Mouse (Mus musculus): Measurements from ENCODE around the gene Eif3f. TPM values are rescaled to one million over a fixed set of nuclear protein-coding genes. Genes with fewer than 3 reads are reported as not detected.

Eif3f gene
- 107 and 110 TPM in 2 replicates for polyA plus RNA-seq (2014; fragmentation: Nextera tagmentation; extraction: Ambion mirVana)

DNA sequence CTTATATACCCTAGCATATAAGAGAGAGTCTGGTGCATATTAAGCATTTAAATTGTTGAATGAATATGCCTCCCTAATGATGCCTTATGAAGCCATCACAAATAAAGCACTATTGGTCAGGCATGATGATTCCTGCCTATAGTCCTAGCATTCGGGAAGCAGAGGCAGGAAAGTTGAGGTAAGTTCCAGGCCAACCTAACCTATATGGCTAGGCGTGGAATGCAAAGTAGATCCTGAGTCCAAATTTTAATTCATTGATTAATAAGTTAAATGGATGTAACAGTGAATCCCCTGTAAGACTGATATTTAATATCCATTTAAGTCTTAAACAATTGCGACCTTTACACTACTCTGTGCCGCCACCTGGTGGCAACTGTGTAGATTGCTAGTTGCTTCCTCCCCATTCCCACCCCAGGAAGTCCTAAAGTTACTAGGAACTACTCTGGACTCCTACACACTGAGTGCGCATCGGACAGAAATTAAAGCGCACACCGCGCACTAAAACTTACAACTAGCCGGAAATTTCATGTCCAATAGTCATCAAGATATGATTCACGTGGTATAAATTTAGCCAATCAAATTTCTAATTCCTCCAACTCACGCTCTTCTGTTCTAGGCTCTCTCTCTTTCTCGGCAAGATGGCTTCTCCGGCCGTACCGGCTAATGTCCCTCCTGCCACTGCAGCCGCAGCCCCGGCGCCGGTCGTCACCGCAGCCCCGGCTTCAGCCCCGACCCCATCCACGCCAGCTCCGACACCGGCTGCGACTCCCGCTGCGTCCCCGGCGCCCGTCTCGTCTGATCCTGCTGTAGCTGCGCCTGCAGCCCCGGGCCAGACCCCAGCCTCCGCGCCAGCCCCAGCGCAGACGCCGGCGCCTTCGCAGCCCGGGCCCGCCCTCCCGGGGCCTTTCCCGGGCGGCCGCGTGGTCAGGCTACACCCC lies at the start of gene Eif3f:
TSS of gene Eif3f (plus strand) at position 624 of the 938 bp plus-strand sequence.
- ATAC-seq (ENCODE audit: low read depth) = peak; percentile 99
- peak within 1 kb of the TSS; percentile 91 for H3K4me2 ChIP-seq (ENCODE audit: low read depth, low read length)
- H3K27ac ChIP-seq (replicated peaks; ENCODE audit: low read depth, low read length) = peak within 1 kb of the TSS; percentile 75; the same call in 1 of the 2 replicates
- H3K4me3 ChIP-seq (ENCODE audit: low read depth, low read length) = peak within 1 kb of the TSS; percentile 82
- peak; percentile 98 for DNase-seq (ENCODE audit: low spot score)
- no peaks in the 10 kb centered on the region for H3K9me3 ChIP-seq (ENCODE audit: control insufficient read depth, low read length)
- WGBS = 2% methylated on average over 40 of the region's 50 CpGs
- H3K36me3 ChIP-seq (ENCODE audit: control insufficient read depth, insufficient read depth, low read length) = peaks cover 18% of the 10 kb centered on the region
- peaks cover 11% of the 10 kb centered on the region for H3K4me1 ChIP-seq (ENCODE audit: control insufficient read depth, insufficient read depth, low read length)
- H3K27me3 ChIP-seq (replicated peaks; ENCODE audit: control insufficient read depth, insufficient read depth, low read length) = no peaks in the 10 kb centered on the region
- peak within 1 kb of the TSS; percentile 91 for H3K9ac ChIP-seq (ENCODE audit: low read depth, low read length)

DNA sequence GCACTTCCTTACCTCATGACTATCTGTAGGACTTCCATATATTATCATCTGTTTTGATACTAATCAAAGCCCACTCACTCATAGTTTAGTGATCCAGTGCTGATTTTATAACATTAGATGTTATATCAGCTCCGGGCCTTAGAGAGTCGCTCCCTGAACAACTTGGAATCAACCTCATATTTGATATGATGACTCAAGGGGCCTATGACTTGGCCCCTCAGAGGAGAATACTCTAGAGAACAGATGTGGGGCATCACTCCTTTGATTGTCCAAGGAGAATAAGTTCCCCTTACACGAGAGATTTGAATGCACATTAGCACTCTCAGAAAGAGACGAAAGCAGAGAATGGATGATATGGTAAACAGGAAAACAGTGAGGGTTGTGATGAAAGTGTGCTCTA lies 49.3 kb upstream of the Eif3f start, which contains the start of gene Olfr518:
TSS of gene Olfr518 (minus strand) at position 101 of the 400 bp plus-strand sequence.
- Histone ChIP-seq H3K9me3 (ENCODE audit: control insufficient read depth, low read length) (no peaks in the 10 kb centered on the region), H3K27me3 (replicated peaks; ENCODE audit: control insufficient read depth, insufficient read depth, low read length) (no peaks in the 10 kb centered on the region), H3K4me2 (ENCODE audit: low read depth, low read length) (no peak within 1 kb of the TSS), H3K4me3 (ENCODE audit: low read depth, low read length) (no peak within 1 kb of the TSS), H3K9ac (ENCODE audit: low read depth, low read length) (no peak within 1 kb of the TSS), H3K4me1 (ENCODE audit: control insufficient read depth, insufficient read depth, low read length) (no peaks in the 10 kb centered on the region), H3K36me3 (ENCODE audit: control insufficient read depth, insufficient read depth, low read length) (no peaks in the 10 kb centered on the region), H3K27ac (replicated peaks; ENCODE audit: low read depth, low read length) (no peak within 1 kb of the TSS)
- WGBS = 81% methylated on average over 4 of the region's 4 CpGs
- no peak for ATAC-seq (ENCODE audit: low read depth)
- no peak for DNase-seq (ENCODE audit: low spot score)

DNA sequence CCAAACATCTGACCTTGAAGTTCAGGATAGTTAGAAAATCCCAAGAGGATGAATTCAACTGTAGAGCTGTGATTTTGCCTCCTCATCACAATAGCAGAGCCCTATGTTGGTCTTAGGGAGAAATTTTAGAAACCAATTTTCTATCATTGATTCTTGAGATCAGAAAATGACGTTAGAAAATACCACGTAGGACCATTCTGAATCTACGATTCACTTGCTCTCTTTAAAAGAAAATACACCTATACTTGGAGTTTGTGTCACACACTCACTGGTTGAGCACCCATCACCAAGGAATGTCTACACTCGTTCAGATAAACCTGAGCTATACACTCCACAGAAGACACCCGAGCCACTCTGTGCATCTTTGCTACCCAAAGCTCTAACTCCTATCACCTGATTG lies 39.9 kb upstream of the Eif3f start, which contains the start of gene Olfr519:
TSS of gene Olfr519 (minus strand) at position 101 of the 400 bp plus-strand sequence.
- H3K4me2 ChIP-seq (ENCODE audit: low read depth, low read length) = no peak within 1 kb of the TSS
- DNase-seq (ENCODE audit: low spot score) (no peak), ATAC-seq (ENCODE audit: low read depth) (no peak)
- 85% methylated on average over 5 of the region's 5 CpGs for WGBS
- H3K4me1 ChIP-seq (ENCODE audit: control insufficient read depth, insufficient read depth, low read length) = no peaks in the 10 kb centered on the region
- H3K9ac ChIP-seq (ENCODE audit: low read depth, low read length) = no peak within 1 kb of the TSS
- H3K36me3 ChIP-seq (ENCODE audit: control insufficient read depth, insufficient read depth, low read length) = no peaks in the 10 kb centered on the region
- no peak within 1 kb of the TSS for H3K4me3 ChIP-seq (ENCODE audit: low read depth, low read length)
- H3K27ac ChIP-seq (replicated peaks; ENCODE audit: low read depth, low read length) = no peak within 1 kb of the TSS
- H3K27me3 ChIP-seq (replicated peaks; ENCODE audit: control insufficient read depth, insufficient read depth, low read length) = no peaks in the 10 kb centered on the region
- no peaks in the 10 kb centered on the region for H3K9me3 ChIP-seq (ENCODE audit: control insufficient read depth, low read length)

DNA sequence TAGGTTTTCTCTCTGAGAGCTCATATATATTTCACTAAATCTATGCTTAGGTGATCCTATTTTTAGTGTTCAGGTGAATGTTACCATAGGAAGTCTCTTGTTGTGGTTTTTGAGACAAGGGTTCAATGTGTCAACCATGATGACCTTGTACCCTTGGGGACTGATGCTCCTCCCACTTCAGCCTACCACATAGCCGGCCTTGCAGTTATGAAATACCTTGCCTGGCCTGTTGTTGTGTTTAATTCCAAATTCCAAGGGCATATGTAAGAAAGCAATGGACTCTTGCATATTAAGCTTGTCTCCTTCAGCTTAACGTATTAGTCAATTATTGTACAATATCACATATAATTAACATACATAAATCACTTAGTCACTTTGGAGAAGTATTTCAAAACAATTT lies 30.2 kb upstream of the Eif3f start:
- H3K9me3 ChIP-seq (ENCODE audit: control insufficient read depth, low read length) = no peaks in the 10 kb centered on the region
- WGBS = 76% methylated on average over 2 of the region's 2 CpGs
- DNase-seq (ENCODE audit: low spot score) (no peak), ATAC-seq (ENCODE audit: low read depth) (no peak)
- no peak overlapping the region for H3K9ac ChIP-seq (ENCODE audit: low read depth, low read length)
- no peak overlapping the region for H3K27ac ChIP-seq (replicated peaks; ENCODE audit: low read depth, low read length)
- H3K4me1 ChIP-seq (ENCODE audit: control insufficient read depth, insufficient read depth, low read length) = no peaks in the 10 kb centered on the region
- H3K36me3 ChIP-seq (ENCODE audit: control insufficient read depth, insufficient read depth, low read length) = no peaks in the 10 kb centered on the region
- H3K4me2 ChIP-seq (ENCODE audit: low read depth, low read length) = no peak overlapping the region
- no peak overlapping the region for H3K4me3 ChIP-seq (ENCODE audit: low read depth, low read length)
- no peaks in the 10 kb centered on the region for H3K27me3 ChIP-seq (replicated peaks; ENCODE audit: control insufficient read depth, insufficient read depth, low read length)

DNA sequence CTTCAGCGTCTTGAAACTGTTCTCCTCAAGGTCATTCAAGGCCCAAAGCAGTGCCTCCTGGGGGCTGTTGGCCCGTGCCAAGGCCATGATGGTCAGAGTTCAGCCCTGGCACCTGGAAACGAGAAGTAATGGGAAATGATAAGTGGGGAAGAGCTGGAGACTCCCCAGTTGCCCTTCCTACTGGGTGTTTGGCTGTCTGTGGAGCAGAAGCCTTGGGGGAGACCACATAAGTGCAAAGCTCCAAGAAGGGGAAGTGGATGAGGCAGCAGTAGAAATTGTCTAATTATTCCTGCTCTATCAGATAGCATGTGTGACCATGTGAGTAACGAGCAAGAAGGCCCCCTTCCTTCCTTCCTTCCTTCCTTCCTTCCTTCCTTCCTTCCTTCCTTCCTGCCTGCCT lies 7.2 kb upstream of the Eif3f start:
- ATAC-seq (ENCODE audit: low read depth) (no peak), DNase-seq (ENCODE audit: low spot score) (no peak)
- H3K27me3 ChIP-seq (replicated peaks; ENCODE audit: control insufficient read depth, insufficient read depth, low read length) = no peaks in the 10 kb centered on the region
- no peak overlapping the region for H3K27ac ChIP-seq (replicated peaks; ENCODE audit: low read depth, low read length)
- H3K9me3 ChIP-seq (ENCODE audit: control insufficient read depth, low read length) = no peaks in the 10 kb centered on the region
- H3K36me3 ChIP-seq (ENCODE audit: control insufficient read depth, insufficient read depth, low read length) = no peaks in the 10 kb centered on the region
- no peaks in the 10 kb centered on the region for H3K4me1 ChIP-seq (ENCODE audit: control insufficient read depth, insufficient read depth, low read length)
- no peak overlapping the region for H3K4me3 ChIP-seq (ENCODE audit: low read depth, low read length)
- whole genome bisulfite sequencing = 66% methylated on average over 4 of the region's 4 CpGs
- H3K4me2 ChIP-seq (ENCODE audit: low read depth, low read length) = no peak overlapping the region
- H3K9ac ChIP-seq (ENCODE audit: low read depth, low read length) = no peak overlapping the region

DNA sequence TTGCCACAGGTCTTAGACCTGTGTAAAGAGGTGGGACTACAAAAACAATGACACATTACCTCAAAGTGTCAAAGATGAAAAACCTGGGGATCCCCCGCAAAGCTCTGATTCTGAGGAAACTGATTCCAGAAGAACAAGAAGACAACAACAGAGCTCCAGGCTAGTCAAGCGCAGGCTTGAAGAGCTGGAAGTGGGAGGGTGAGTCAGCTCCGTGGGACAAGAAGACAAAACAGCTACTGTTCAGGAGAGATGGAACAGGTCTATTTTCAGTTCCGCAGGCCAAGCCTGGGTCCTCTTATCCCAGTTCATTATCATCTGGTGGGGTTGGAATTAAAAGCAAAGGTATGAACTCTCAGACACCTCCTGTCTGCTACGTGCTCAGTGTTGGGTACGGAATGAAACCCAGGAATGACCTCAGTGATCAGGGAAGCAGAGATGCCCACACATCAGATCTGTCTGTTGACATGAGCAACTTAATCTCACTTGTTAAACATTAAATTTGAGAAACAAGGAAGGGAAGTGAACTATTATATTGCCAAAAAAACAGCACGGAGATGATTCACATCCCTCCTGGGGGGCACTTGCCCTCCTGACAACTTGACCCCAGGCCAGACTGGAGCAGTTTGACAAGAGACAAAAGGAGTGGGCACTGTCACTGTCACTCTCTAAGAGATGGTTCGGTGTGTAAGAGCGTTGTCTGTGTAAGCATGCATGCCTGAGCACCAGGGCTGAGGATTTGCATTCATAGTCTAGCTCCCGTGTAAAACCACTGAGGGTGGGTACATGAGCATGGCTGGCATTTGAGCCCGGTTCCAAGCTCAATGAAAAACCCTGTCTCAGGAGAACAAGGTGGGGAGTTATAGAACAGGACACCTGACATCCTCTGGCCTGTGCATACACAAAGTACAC lies 5.7 kb upstream of the Eif3f start:
- Histone ChIP-seq H3K9me3 (ENCODE audit: control insufficient read depth, low read length) (no peaks in the 10 kb centered on the region), H3K4me1 (ENCODE audit: control insufficient read depth, insufficient read depth, low read length) (no peaks in the 10 kb centered on the region), H3K4me2 (ENCODE audit: low read depth, low read length) (no peak overlapping the region), H3K27ac (replicated peaks; ENCODE audit: low read depth, low read length) (no peak overlapping the region), H3K36me3 (ENCODE audit: control insufficient read depth, insufficient read depth, low read length) (no peaks in the 10 kb centered on the region), H3K4me3 (ENCODE audit: low read depth, low read length) (no peak overlapping the region), H3K27me3 (replicated peaks; ENCODE audit: control insufficient read depth, insufficient read depth, low read length) (no peaks in the 10 kb centered on the region), H3K9ac (ENCODE audit: low read depth, low read length) (no peak overlapping the region)
- DNase-seq (ENCODE audit: low spot score) (no peak), ATAC-seq (ENCODE audit: low read depth) (no peak)
- WGBS = 73% methylated on average over 11 of the region's 11 CpGs

DNA sequence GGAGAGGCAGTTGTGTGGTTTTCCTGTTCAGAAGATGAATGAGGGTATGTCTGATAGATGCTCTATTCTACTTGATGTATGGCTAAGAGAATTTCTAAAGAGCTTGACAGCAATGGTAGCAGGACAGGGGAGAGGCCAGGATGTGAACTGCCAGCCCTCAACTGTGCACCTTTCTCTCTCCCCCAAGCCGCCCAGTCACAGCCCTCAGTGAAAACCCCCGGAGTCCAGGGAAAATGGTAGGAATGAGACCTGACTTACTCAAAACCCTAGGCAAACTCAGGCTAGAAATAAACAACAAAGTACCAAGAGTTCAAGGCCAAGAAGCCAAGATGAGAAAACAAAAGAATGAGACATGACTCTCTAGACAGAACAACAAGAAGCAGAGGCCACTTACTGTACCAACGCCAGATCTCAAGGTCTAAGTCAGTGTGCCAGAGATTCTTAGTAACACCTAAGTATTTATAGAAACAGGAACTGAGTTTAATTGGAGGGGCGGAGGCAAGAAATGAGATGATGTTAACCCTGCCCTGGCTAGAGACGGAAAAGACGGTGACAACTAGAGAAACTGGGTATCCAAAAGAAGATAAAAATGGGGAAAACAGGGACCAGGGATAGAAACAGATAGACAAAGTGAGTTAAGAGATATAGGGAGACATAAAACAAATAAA lies 4.4 kb upstream of the Eif3f start, which contains the start of gene Nlrp10:
TSS of gene Nlrp10 (minus strand) at position 453 of the 668 bp plus-strand sequence.
- no peak for DNase-seq (ENCODE audit: low spot score)

DNA sequence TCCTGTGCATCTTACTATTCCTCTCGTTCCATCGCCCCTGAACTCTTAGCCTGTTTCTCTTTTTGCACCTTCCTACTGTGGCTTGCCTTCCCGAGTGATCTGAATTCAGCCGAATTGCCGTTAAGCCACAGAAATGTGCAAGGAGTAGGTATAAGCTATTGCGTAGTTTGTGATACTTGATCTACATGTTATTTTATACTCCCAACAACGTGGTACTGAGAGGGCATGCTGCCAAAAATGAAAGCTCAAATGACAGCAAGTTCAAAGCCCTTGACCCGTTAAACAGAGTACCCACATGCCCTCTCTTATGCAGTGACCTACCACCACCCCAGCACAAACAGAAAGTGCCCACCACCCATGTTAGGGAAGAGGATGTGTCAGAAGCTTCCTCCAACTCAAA lies 619 bp downstream of the Eif3f start:
- no peaks in the 10 kb centered on the region for H3K27me3 ChIP-seq (replicated peaks; ENCODE audit: control insufficient read depth, insufficient read depth, low read length)
- H3K4me3 ChIP-seq (ENCODE audit: low read depth, low read length) = peak overlapping the region; percentile 82
- H3K9me3 ChIP-seq (ENCODE audit: control insufficient read depth, low read length) = no peaks in the 10 kb centered on the region
- peaks cover 11% of the 10 kb centered on the region for H3K4me1 ChIP-seq (ENCODE audit: control insufficient read depth, insufficient read depth, low read length)
- WGBS = 1% methylated on average over 8 of the region's 8 CpGs
- ATAC-seq (ENCODE audit: low read depth) (no peak), DNase-seq (ENCODE audit: low spot score) (no peak)
- H3K4me2 ChIP-seq (ENCODE audit: low read depth, low read length) = peak overlapping the region; percentile 91
- H3K9ac ChIP-seq (ENCODE audit: low read depth, low read length) = peak overlapping the region; percentile 91
- peaks cover 26% of the 10 kb centered on the region for H3K36me3 ChIP-seq (ENCODE audit: control insufficient read depth, insufficient read depth, low read length)
- peak overlapping the region; percentile 75; the same call in 1 of the 2 replicates for H3K27ac ChIP-seq (replicated peaks; ENCODE audit: low read depth, low read length)

More for the DNA sequence above, 4.4 kb upstream of the Eif3f start, which contains the start of gene Nlrp10:
- H3K9ac ChIP-seq (ENCODE audit: low read depth, low read length) = no peak within 1 kb of the TSS
- no peaks in the 10 kb centered on the region for H3K4me1 ChIP-seq (ENCODE audit: control insufficient read depth, insufficient read depth, low read length)
- no peak for ATAC-seq (ENCODE audit: low read depth)
- H3K27ac ChIP-seq (replicated peaks; ENCODE audit: low read depth, low read length) = no peak within 1 kb of the TSS
- no peaks in the 10 kb centered on the region for H3K27me3 ChIP-seq (replicated peaks; ENCODE audit: control insufficient read depth, insufficient read depth, low read length)
- no peak within 1 kb of the TSS for H3K4me2 ChIP-seq (ENCODE audit: low read depth, low read length)
- no peak within 1 kb of the TSS for H3K4me3 ChIP-seq (ENCODE audit: low read depth, low read length)
- 71% methylated on average over 6 of the region's 6 CpGs for WGBS
- no peaks in the 10 kb centered on the region for H3K9me3 ChIP-seq (ENCODE audit: control insufficient read depth, low read length)
- no peaks in the 10 kb centered on the region for H3K36me3 ChIP-seq (ENCODE audit: control insufficient read depth, insufficient read depth, low read length)
